Mouse (Mus musculus): ENCODE results near the gene Atp11a. TPM values are rescaled to one million over a fixed set of nuclear protein-coding genes. Genes with fewer than 3 reads are reported as not detected.

Gene Atp11a
- total and polyA plus RNA-seq, 3 experiments, result 20.9 to 39.7 TPM; not detected in 1

DNA sequence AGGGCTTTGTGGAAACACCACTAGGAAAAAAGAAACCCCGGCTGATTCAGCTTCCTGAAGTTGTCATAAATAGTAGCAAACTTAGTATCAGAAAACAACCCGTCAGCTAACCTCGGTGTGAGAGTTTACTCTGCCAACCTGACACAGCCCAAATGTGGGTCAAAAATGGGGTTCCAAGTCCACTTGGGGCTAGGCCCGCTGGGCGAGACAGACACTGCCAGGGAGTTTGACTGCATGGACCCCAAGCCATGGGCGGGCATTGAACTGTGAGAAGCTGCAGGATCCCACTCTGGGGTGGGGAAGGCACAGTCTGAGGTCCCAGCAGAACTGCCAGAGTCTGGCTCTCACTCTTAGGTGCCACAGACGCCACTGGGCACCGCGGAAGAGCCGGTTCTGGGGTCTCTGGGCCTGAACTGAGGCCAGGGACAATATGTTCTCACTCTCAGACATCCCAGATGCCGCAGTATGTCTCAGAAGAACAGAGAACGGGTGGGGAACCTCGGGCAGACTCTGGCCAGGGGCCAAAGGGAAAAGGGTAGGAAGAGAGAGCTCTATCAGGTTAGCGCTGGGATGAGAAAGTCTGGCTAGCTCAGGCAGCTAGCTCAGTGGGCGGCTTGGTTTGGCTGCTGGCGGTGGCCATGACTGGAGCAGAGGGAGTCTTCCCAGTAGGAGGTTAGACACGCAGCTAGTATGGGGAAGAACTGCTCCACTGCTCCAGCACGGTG lies 40.8 kb upstream of the Atp11a start:
- DNase-seq (ENCODE audit: low read depth, low spot score), result no peak
- Histone ChIP-seq H3K79me2 (ENCODE audit: control insufficient read depth, insufficient read depth, low read length, poor library complexity) (no peaks in the 10 kb centered on the region), H3K36me3 (ENCODE audit: control insufficient read depth in 1 of 2, insufficient read depth in 2 of 2, low read length in 2 of 2) (no peaks in the 10 kb centered on the region), H3K4me3 (ENCODE audit: control insufficient read depth in 1 of 2, insufficient read depth in 1 of 2, low read depth in 2 of 2, low read length in 2 of 2) (no peak overlapping the region), H3K4me1 (ENCODE audit: control insufficient read depth in 1 of 2, insufficient read depth in 2 of 2, low read length in 2 of 2) (no peaks in the 10 kb centered on the region), H3K9ac (ENCODE audit: control insufficient read depth, low read depth, low read length, poor library complexity, severe bottlenecking) (no peak overlapping the region), H3K27ac (ENCODE audit: control insufficient read depth, low read depth, low read length) (no peak overlapping the region), H3K9me3 (replicated peaks; ENCODE audit: insufficient read depth, low read length) (no peaks in the 10 kb centered on the region), H3K27me3 (ENCODE audit: control insufficient read depth in 1 of 2, insufficient read depth in 2 of 2, low read length in 2 of 2) (peaks cover 0 to 7% of the 10 kb centered on the region in 2 experiments; a peak in 2 of 4 replicates)
- TF ChIP-seq CHD1 (IDR thresholded peaks at IDR 0.05; ENCODE audit: low read depth, low read length) (no peak), MYC (IDR thresholded peaks at IDR 0.05; ENCODE audit: low read depth, low read length) (no peak), TCF12 (IDR thresholded peaks at IDR 0.05; ENCODE audit: low read depth, low read length) (no peak), USF1 (IDR thresholded peaks at IDR 0.05; ENCODE audit: low read depth, low read length) (no peak), BHLHE40 (IDR thresholded peaks at IDR 0.05; ENCODE audit: borderline replicate concordance, low read depth, low read length) (no peak), GABPA (IDR thresholded peaks at IDR 0.05; ENCODE audit: low read depth, low read length) (no peak), KAT2A (conservative IDR thresholded peaks at IDR 0.05; ENCODE audit: low read depth, low read length) (no peak), SIN3A (IDR thresholded peaks at IDR 0.05; ENCODE audit: low read length) (no peak), POLR2AphosphoS2 (IDR thresholded peaks at IDR 0.05; ENCODE audit: low read length) (no peak), HCFC1 (IDR thresholded peaks at IDR 0.05; ENCODE audit: low read depth, low read length) (no peak), GATA1 (IDR thresholded peaks at IDR 0.05; ENCODE audit: low read depth, low read length) (no peak)

DNA sequence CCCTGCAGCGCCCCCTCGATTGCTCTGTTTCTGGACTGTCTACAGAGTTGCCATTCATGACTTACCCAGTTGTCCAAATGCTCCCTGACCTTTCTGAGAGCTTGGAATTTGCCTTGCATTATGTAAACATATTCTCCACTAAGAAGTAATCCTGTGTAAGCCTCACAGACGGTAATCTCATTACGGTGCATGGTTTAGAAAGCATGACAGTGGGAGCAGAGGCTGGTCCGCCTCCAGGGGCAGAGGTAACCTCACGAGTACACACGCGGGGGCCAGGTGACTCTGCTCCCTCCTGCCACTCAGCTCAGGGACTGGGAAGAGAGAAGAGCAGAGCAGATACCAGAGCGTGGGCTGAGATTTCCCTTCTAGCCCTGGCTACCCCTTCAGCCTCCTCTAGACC lies 37.7 kb upstream of the Atp11a start:
- no peak overlapping the region for H3K9ac ChIP-seq (ENCODE audit: control insufficient read depth, low read depth, low read length, poor library complexity, severe bottlenecking)
- H3K27ac ChIP-seq (ENCODE audit: control insufficient read depth, low read depth, low read length), result no peak overlapping the region
- H3K4me3 ChIP-seq (ENCODE audit: control insufficient read depth in 1 of 2, insufficient read depth in 1 of 2, low read depth in 2 of 2, low read length in 2 of 2), result no peak overlapping the region
- H3K4me1 ChIP-seq (ENCODE audit: control insufficient read depth in 1 of 2, insufficient read depth in 2 of 2, low read length in 2 of 2), result no peaks in the 10 kb centered on the region
- H3K9me3 ChIP-seq (replicated peaks; ENCODE audit: insufficient read depth, low read length), result no peaks in the 10 kb centered on the region
- H3K36me3 ChIP-seq (ENCODE audit: control insufficient read depth in 1 of 2, insufficient read depth in 2 of 2, low read length in 2 of 2), result no peaks in the 10 kb centered on the region
- no peak for TF ChIP-seq POLR2A (IDR thresholded peaks at IDR 0.05; ENCODE audit: control insufficient read depth in 1 of 2, insufficient read depth in 1 of 2, low read depth in 1 of 2, low read length in 2 of 2, poor library complexity in 1 of 2)
- H3K79me2 ChIP-seq (ENCODE audit: control insufficient read depth, insufficient read depth, low read length, poor library complexity), result no peaks in the 10 kb centered on the region
- DNase-seq (ENCODE audit: low read depth, low spot score), result no peak
- no peaks in the 10 kb centered on the region; a peak in 1 of 4 replicates for H3K27me3 ChIP-seq (ENCODE audit: control insufficient read depth in 1 of 2, insufficient read depth in 2 of 2, low read length in 2 of 2)

DNA sequence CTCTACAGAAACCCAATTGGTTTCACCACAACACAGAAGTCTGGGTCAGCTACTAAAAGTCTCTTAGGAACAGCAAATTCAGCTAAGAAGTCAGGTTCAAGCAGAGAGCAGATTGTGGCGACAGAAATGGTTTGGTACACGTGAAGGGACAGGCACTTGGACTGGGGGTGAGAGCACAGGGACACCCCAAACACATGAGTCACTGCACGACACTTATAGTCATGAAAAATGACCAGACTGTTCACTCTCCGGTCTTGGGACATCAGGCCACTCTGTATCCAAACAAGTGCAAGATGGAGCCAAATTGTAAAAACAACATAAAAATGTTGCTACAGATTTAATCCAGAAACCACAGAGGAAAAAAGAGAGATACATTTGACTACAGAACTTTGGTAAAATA lies 28.2 kb upstream of the Atp11a start:
- no peak for DNase-seq (ENCODE audit: low read depth, low spot score)
- Histone ChIP-seq H3K4me3 (ENCODE audit: control insufficient read depth in 1 of 2, insufficient read depth in 1 of 2, low read depth in 2 of 2, low read length in 2 of 2) (no peak overlapping the region), H3K79me2 (ENCODE audit: control insufficient read depth, insufficient read depth, low read length, poor library complexity) (no peaks in the 10 kb centered on the region), H3K9ac (ENCODE audit: control insufficient read depth, low read depth, low read length, poor library complexity, severe bottlenecking) (no peak overlapping the region), H3K27me3 (ENCODE audit: control insufficient read depth in 1 of 2, insufficient read depth in 2 of 2, low read length in 2 of 2) (peaks cover 2 to 3% of the 10 kb centered on the region in 2 experiments; a peak in 3 of 4 replicates), H3K36me3 (ENCODE audit: control insufficient read depth in 1 of 2, insufficient read depth in 2 of 2, low read length in 2 of 2) (peaks cover 0 to 4% of the 10 kb centered on the region in 2 experiments; a peak in 2 of 4 replicates), H3K9me3 (replicated peaks; ENCODE audit: insufficient read depth, low read length) (no peaks in the 10 kb centered on the region), H3K4me1 (ENCODE audit: control insufficient read depth in 1 of 2, insufficient read depth in 2 of 2, low read length in 2 of 2) (peaks cover 2 to 14% of the 10 kb centered on the region in 2 experiments; a peak in 3 of 4 replicates), H3K27ac (ENCODE audit: control insufficient read depth, low read depth, low read length) (no peak overlapping the region)
- TF ChIP-seq TCF12 (IDR thresholded peaks at IDR 0.05; ENCODE audit: low read depth, low read length) (no peak), USF1 (IDR thresholded peaks at IDR 0.05; ENCODE audit: low read depth, low read length) (no peak), POLR2AphosphoS2 (IDR thresholded peaks at IDR 0.05; ENCODE audit: low read length) (no peak), HCFC1 (IDR thresholded peaks at IDR 0.05; ENCODE audit: low read depth, low read length) (no peak), EP300 (IDR thresholded peaks at IDR 0.05; ENCODE audit: low read depth in 1 of 2, low read length in 2 of 2) (no peak), SIN3A (IDR thresholded peaks at IDR 0.05; ENCODE audit: low read length) (no peak), POLR2AphosphoS5 (IDR thresholded peaks at IDR 0.05; ENCODE audit: borderline replicate concordance, low read depth, low read length) (no peak)
